Mouse (Mus musculus): ENCODE measurements around the gene Brpf3. TPM values are rescaled to one million over a fixed set of nuclear protein-coding genes. Genes with fewer than 3 reads are reported as not detected.

Gene Brpf3
- polyA plus RNA-seq, 1 experiment: 45.6 TPM

DNA sequence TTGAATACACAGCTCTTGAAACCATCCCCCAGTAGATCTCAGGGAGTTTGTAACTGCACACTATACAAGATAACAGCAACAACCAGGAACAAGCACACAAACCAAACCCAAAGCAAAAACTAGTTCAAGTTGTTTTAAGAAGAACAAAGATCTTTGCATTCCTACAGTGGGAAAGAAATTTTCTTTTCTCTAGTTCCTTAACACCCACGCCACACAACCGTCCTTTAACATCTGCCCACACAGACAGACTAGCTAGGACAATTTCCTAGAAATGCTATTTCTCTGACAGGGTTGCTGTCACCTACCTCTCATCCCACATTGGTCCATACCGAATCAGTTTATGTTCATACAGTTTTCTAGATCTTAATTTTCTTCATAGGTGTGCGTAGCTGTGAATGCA, 3.9 kb upstream of the Brpf3 start:
- no peak overlapping the region for H3K4me3 ChIP-seq (ENCODE audit: insufficient read depth, low read length)
- TF ChIP-seq POLR2A (IDR thresholded peaks at IDR 0.05; ENCODE audit: extremely low read depth, insufficient read depth, low read length): no peak
- TF ChIP-seq CTCF (IDR thresholded peaks at IDR 0.05; ENCODE audit: extremely low read depth, insufficient read depth, low read length): no peak
- H3K4me1 ChIP-seq (ENCODE audit: control insufficient read depth, insufficient read depth, low read length): peaks cover 5% of the 10 kb centered on the region
- H3K27ac ChIP-seq (ENCODE audit: insufficient read depth, low read length): no peak overlapping the region

DNA sequence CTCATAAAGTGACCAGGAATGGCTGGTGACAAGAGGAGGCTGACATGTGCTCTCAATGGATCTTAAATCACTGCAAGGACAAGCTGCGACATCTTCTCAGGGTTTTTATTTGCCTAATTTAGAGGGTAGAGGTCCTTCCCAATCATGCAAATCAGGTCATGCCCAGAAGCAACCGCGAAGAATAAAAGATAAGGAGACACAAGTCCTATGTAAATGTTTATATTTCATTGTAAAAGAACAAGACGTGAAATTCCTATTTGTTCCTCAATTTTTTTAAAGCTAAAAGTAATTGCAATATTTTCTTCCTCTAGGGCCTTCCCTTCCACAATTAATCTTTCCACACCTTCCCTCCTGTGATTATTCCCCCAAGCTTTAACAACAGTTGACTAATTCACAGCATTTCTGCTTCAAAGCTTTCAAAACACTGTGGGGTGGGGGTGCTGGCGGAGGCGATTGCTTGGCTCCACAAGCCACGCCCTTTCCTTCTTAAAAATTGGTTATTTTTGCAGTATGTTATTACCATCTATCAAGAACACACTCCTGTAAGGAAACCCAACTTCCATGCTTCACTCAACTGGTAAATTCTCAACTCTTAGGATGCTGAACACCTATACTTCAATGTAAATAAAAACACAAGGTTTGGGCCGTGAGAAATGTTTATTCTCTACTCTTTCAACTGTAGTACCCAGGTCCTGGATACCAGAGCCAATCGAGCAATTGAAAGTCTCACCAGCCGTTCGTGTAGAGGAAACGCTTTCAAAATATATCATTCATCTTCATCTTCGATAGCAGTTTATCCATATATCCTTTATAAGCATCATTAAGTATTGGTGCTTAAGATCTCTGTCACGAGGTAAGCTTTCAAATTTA, 1.4 kb upstream of the Brpf3 start:
- Histone ChIP-seq H3K4me1 (ENCODE audit: control insufficient read depth, insufficient read depth, low read length) (peaks cover 7% of the 10 kb centered on the region), H3K4me3 (ENCODE audit: insufficient read depth, low read length) (no peak overlapping the region; the same call in 1 of the 2 replicates), H3K27ac (ENCODE audit: insufficient read depth, low read length) (no peak overlapping the region)
- no peak for TF ChIP-seq POLR2A (IDR thresholded peaks at IDR 0.05; ENCODE audit: extremely low read depth, insufficient read depth, low read length)
- no peak for TF ChIP-seq CTCF (IDR thresholded peaks at IDR 0.05; ENCODE audit: extremely low read depth, insufficient read depth, low read length)

DNA sequence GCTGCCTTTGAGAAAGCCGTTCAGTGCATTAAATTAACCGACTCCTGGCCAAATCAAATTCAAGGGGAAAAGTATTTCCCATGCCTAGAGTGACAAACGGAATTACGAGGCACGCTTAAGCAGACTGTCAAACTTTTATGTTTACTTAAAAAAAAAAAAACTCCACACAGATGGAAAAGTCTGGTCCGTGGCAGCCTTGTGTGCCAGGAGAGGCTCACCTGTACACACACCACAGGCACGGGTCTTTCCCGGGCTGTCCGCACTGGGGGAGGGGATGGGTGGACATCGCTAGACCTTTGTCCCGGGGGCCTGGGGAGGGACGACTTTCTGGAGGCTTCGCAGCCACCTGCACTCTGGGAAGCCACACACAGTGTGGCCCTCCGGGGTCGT, 614 bp upstream of the Brpf3 start:
- TF ChIP-seq CTCF (IDR thresholded peaks at IDR 0.05; ENCODE audit: extremely low read depth, insufficient read depth, low read length) (no peak), POLR2A (IDR thresholded peaks at IDR 0.05; ENCODE audit: extremely low read depth, insufficient read depth, low read length) (no peak)
- Histone ChIP-seq H3K4me3 (ENCODE audit: insufficient read depth, low read length) (peak overlapping the region; percentile 42), H3K4me1 (ENCODE audit: control insufficient read depth, insufficient read depth, low read length) (peaks cover 7% of the 10 kb centered on the region), H3K27ac (ENCODE audit: insufficient read depth, low read length) (no peak overlapping the region)

DNA sequence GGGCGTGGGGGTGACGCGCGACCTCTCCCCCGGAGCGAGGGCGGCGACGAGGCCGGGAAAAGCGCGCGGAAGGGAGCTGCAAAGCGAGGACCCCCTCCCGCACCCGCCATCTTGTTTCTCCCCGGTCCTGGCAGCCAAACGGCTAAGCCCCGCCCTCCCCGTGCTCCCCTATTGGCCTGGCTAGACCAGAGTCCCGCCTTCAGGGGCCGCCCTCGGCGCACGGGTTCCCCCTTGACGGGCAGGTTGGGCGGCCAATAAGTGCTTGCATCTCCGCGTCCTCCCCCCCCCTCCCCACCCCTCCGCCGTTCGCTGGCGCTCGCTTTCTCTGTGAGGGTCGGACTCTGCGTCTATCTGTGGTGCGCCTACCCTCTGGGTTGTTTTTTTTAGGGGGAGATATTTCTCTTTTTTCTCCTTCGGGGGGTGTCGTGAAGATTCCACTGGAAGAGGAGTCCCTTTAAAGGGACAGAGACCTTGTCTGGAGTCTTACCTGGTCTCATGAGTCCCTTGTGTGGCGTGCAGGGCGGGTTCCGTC, 650 bp downstream of the Brpf3 start:
- no peak for TF ChIP-seq CTCF (IDR thresholded peaks at IDR 0.05; ENCODE audit: extremely low read depth, insufficient read depth, low read length)
- TF ChIP-seq POLR2A (IDR thresholded peaks at IDR 0.05; ENCODE audit: extremely low read depth, insufficient read depth, low read length): peak; percentile 91
- Histone ChIP-seq H3K4me1 (ENCODE audit: control insufficient read depth, insufficient read depth, low read length) (peaks cover 7% of the 10 kb centered on the region), H3K27ac (ENCODE audit: insufficient read depth, low read length) (no peak overlapping the region), H3K4me3 (ENCODE audit: insufficient read depth, low read length) (peak overlapping the region; percentile 42)

DNA sequence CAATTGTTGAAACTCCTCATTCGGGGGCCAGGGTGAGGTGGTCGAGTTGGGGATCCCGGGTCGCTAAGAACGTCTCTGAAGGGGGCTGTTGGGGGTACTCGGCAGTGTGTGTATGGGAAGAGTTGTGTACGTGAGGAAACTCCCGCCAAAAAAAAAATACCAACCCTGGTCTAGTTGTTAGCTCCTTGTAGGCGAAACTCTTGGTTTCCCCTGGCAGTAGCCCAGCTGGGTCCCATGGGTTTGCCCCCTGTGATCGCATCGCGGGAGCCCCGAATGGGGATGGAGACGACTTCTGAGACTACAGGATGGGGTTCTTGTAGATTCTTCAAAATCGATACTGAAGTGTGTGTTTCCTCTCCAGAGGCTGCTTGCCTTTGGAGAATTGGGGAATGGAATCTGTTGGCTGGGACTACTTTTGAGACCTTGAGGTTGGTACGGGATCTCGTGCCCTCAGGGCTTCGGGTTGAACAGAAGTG, 1.2 kb downstream of the Brpf3 start:
- H3K4me1 ChIP-seq (ENCODE audit: control insufficient read depth, insufficient read depth, low read length): peaks cover 4% of the 10 kb centered on the region
- no peak overlapping the region for H3K27ac ChIP-seq (ENCODE audit: insufficient read depth, low read length)
- TF ChIP-seq POLR2A (IDR thresholded peaks at IDR 0.05; ENCODE audit: extremely low read depth, insufficient read depth, low read length) (no peak), CTCF (IDR thresholded peaks at IDR 0.05; ENCODE audit: extremely low read depth, insufficient read depth, low read length) (no peak)
- peak overlapping the region; percentile 42 for H3K4me3 ChIP-seq (ENCODE audit: insufficient read depth, low read length)

DNA sequence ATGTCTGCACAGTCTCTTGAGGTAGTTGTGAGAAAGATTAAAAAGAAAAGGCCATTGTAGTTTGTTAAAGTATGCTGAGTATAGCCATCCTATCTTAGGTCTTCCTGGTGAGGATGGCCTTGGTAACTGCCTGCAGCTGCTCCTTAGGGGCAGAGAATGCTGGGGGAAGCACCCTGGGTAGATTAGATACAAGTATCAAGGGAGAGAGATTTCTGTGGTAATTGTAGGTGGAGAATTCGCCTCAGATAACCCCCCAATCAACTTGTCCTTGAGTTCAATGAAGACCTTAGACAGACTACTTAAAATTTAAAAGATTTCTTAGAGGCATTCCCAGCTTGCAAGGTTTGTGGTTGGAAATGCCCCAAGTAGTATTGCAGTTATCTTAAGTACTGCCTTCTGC, 2.4 kb downstream of the Brpf3 start:
- no peak for TF ChIP-seq CTCF (IDR thresholded peaks at IDR 0.05; ENCODE audit: extremely low read depth, insufficient read depth, low read length)
- no peak for TF ChIP-seq POLR2A (IDR thresholded peaks at IDR 0.05; ENCODE audit: extremely low read depth, insufficient read depth, low read length)
- H3K4me3 ChIP-seq (ENCODE audit: insufficient read depth, low read length): no peak overlapping the region
- no peak overlapping the region for H3K27ac ChIP-seq (ENCODE audit: insufficient read depth, low read length)
- peaks cover 2% of the 10 kb centered on the region for H3K4me1 ChIP-seq (ENCODE audit: control insufficient read depth, insufficient read depth, low read length)

DNA sequence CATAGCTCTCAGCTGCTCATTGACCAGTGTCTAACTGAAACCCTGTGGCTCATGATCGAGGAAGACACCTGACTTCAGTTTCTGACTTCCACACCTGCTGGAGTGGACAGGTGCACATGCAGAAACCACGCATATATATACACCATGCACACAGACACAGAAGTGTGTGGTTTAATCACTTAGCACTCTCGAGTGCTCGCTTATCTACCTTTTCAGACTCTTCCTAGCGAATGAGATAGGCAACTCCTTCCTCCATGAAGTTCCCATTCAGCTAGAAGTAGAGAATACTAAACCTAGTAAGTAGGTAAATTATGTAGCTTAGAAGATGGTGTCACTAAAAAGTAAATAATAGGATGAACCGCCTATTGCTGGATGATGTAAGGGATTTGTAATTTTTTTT, 4.1 kb downstream of the Brpf3 start:
- Histone ChIP-seq H3K4me1 (ENCODE audit: control insufficient read depth, insufficient read depth, low read length) (peaks cover 2% of the 10 kb centered on the region), H3K27ac (ENCODE audit: insufficient read depth, low read length) (no peak overlapping the region), H3K4me3 (ENCODE audit: insufficient read depth, low read length) (no peak overlapping the region)
- TF ChIP-seq POLR2A (IDR thresholded peaks at IDR 0.05; ENCODE audit: extremely low read depth, insufficient read depth, low read length) (no peak), CTCF (IDR thresholded peaks at IDR 0.05; ENCODE audit: extremely low read depth, insufficient read depth, low read length) (no peak)

DNA sequence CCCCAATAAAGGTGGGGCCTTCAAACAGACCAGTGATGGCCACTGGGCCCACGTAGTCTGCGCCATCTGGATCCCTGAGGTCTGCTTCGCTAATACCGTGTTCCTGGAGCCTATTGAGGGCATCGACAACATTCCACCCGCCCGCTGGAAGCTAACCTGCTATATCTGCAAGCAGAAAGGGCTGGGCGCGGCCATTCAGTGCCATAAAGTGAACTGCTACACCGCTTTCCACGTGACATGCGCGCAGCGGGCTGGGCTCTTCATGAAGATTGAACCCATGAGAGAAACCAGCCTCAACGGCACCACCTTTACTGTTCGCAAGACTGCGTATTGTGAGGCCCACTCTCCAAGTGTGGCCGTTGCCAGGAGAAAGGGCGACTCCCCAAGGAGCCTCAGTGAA, 5.9 kb downstream of the Brpf3 start:
- TF ChIP-seq CTCF (IDR thresholded peaks at IDR 0.05; ENCODE audit: extremely low read depth, insufficient read depth, low read length): no peak
- no peak for TF ChIP-seq POLR2A (IDR thresholded peaks at IDR 0.05; ENCODE audit: extremely low read depth, insufficient read depth, low read length)
- H3K4me3 ChIP-seq (ENCODE audit: insufficient read depth, low read length): no peak overlapping the region
- peaks cover 2% of the 10 kb centered on the region for H3K4me1 ChIP-seq (ENCODE audit: control insufficient read depth, insufficient read depth, low read length)
- no peak overlapping the region for H3K27ac ChIP-seq (ENCODE audit: insufficient read depth, low read length)

DNA sequence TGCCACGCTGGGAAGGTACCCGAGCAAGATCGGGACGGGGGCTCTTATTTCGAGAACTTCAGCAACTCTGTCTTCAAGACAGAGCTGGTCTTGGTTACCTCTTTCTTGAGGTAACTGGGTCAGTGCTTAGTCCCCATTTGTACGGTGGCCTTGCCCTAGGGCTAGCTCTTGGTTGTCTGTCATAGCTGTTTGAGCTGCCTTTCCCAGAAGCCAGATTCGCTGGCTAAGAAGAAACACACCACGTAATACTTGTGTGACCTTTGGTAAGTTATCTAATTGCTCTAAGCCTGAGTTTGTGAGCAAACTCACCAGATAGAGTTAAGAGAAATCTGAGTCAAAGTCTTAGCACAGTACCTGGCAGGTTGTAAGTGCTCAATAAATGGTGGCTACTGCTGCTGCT, 7.8 kb downstream of the Brpf3 start:
- TF ChIP-seq POLR2A (IDR thresholded peaks at IDR 0.05; ENCODE audit: extremely low read depth, insufficient read depth, low read length) (no peak), CTCF (IDR thresholded peaks at IDR 0.05; ENCODE audit: extremely low read depth, insufficient read depth, low read length) (no peak)
- Histone ChIP-seq H3K4me3 (ENCODE audit: insufficient read depth, low read length) (no peak overlapping the region), H3K4me1 (ENCODE audit: control insufficient read depth, insufficient read depth, low read length) (no peaks in the 10 kb centered on the region), H3K27ac (ENCODE audit: insufficient read depth, low read length) (no peak overlapping the region)

All from cortical plate, adult 2 months (tissue).